Mouse (Mus musculus): ENCODE results near the gene Mt3.
A peak's percentile ranks its signal among the peaks of the same experiment; 100 is the strongest.
"Not testable (repeated sequence)": the region's sequence is repeated elsewhere in the genome, so short reads cannot be mapped to it uniquely, and the experiment has no call there.

The Mt3 gene

GRCm38 (mm10) chr8:94152513-94153300 lies at the start of gene Mt3:
TSS of gene Mt3 (plus strand) at chr8:94152607.
- peak; percentile 30 for DNase-seq

GRCm38 (mm10) chr8:94104146-94104545 lies 48.3 kb upstream of the Mt3 start:
- DNase-seq, result no peak

- DNase-seq, result no peak
Observed at GRCm38 (mm10) chr8:94107871-94108270, 44.5 kb upstream of the Mt3 start.

GRCm38 (mm10) chr8:94109396-94109795 lies 43.0 kb upstream of the Mt3 start:
- DNase-seq, result no peak

GRCm38 (mm10) chr8:94109835-94110234 lies 42.6 kb upstream of the Mt3 start:
- no peak for DNase-seq

- no peak for DNase-seq
Observed at GRCm38 (mm10) chr8:94110526-94111177, 41.8 kb upstream of the Mt3 start.

- no peak for DNase-seq
Observed at GRCm38 (mm10) chr8:94113435-94113834, 39.0 kb upstream of the Mt3 start.

GRCm38 (mm10) chr8:94113972-94114371 lies 38.4 kb upstream of the Mt3 start:
- DNase-seq, result no peak

GRCm38 (mm10) chr8:94118776-94119430 lies 33.5 kb upstream of the Mt3 start:
- peak; percentile 18 for DNase-seq

GRCm38 (mm10) chr8:94121625-94122024 lies 30.8 kb upstream of the Mt3 start:
- no peak for DNase-seq

GRCm38 (mm10) chr8:94122711-94123468 lies 29.5 kb upstream of the Mt3 start:
- no peak for DNase-seq

GRCm38 (mm10) chr8:94127711-94128110 lies 24.7 kb upstream of the Mt3 start:
- no peak for DNase-seq

- no peak for DNase-seq
Observed at GRCm38 (mm10) chr8:94129133-94129789, 23.1 kb upstream of the Mt3 start.

- no peak for DNase-seq
Observed at GRCm38 (mm10) chr8:94130126-94130525, 22.3 kb upstream of the Mt3 start.

GRCm38 (mm10) chr8:94132096-94132495 lies 20.3 kb upstream of the Mt3 start:
- DNase-seq, result no peak

- not testable (repeated sequence) for DNase-seq
Observed at GRCm38 (mm10) chr8:94134601-94135000, 17.8 kb upstream of the Mt3 start.

- no peak for DNase-seq
Observed at GRCm38 (mm10) chr8:94135556-94135955, 16.9 kb upstream of the Mt3 start.

- no peak for DNase-seq
Observed at GRCm38 (mm10) chr8:94136192-94136591, 16.2 kb upstream of the Mt3 start.

- DNase-seq, result no peak
Observed at GRCm38 (mm10) chr8:94136933-94137332, 15.5 kb upstream of the Mt3 start, which contains the start of gene Mt4. TSS of gene Mt4 (plus strand) at chr8:94137197.

- DNase-seq, result no peak
Observed at GRCm38 (mm10) chr8:94140266-94140795, 12.1 kb upstream of the Mt3 start.

- no peak for DNase-seq
Observed at GRCm38 (mm10) chr8:94148236-94148635, 4.2 kb upstream of the Mt3 start.

- DNase-seq, result no peak
Observed at GRCm38 (mm10) chr8:94150925-94151324, 1.5 kb upstream of the Mt3 start.

All from kidney, adult 18-20 months (tissue).